Mouse (Mus musculus): ENCODE measurements at regions not wholly inside any gene's neighbourhood (a gene's known extent, or its start where the extent isn't known, plus 50 kb on each side); places are given as distances from the start of the nearest gene placed in this dataset.

- ATAC-seq = no peak
- Histone ChIP-seq H3K4me1 (no peaks in the 10 kb centered on the region), H3K4me2 (no peak overlapping the region), H3K9me3 (replicated peaks) (no peaks in the 10 kb centered on the region), H3K27ac (no peak overlapping the region), H3K36me3 (ENCODE audit: poor library complexity, severe bottlenecking) (no peaks in the 10 kb centered on the region), H3K9ac (no peak overlapping the region), H3K27me3 (no peaks in the 10 kb centered on the region), H3K4me3 (no peak overlapping the region)
- 88% methylated on average over 2 of the region's 2 CpGs for WGBS
Measured at GRCm38 (mm10) chr15:93091396-93091795, 183.6 kb downstream of the Gxylt1 start.

GRCm38 (mm10) chr15:93089347-93089746 is 185.6 kb downstream of the Gxylt1 start:
- no peak for ATAC-seq
- Histone ChIP-seq H3K4me2 (no peak overlapping the region), H3K27ac (peak overlapping the region; percentile 25; the same call in 1 of the 2 replicates), H3K27me3 (no peaks in the 10 kb centered on the region), H3K36me3 (ENCODE audit: poor library complexity, severe bottlenecking) (no peaks in the 10 kb centered on the region), H3K9ac (no peak overlapping the region), H3K4me1 (peaks cover 6% of the 10 kb centered on the region; the same call in 1 of the 2 replicates), H3K9me3 (replicated peaks) (no peaks in the 10 kb centered on the region), H3K4me3 (no peak overlapping the region)
- 32% methylated on average over 13 of the region's 13 CpGs for WGBS

- Histone ChIP-seq H3K9me3 (replicated peaks) (no peaks in the 10 kb centered on the region), H3K36me3 (ENCODE audit: poor library complexity, severe bottlenecking) (no peaks in the 10 kb centered on the region), H3K27me3 (no peaks in the 10 kb centered on the region), H3K4me2 (no peak overlapping the region), H3K27ac (no peak overlapping the region; the same call in 1 of the 2 replicates), H3K9ac (no peak overlapping the region), H3K4me1 (peaks cover 6% of the 10 kb centered on the region; the same call in 1 of the 2 replicates), H3K4me3 (no peak overlapping the region)
- peak; percentile 61 for ATAC-seq
- 40% methylated on average over 14 of the region's 14 CpGs for WGBS
Measured at GRCm38 (mm10) chr15:93084967-93085617, 189.9 kb downstream of the Gxylt1 start.

DNA sequence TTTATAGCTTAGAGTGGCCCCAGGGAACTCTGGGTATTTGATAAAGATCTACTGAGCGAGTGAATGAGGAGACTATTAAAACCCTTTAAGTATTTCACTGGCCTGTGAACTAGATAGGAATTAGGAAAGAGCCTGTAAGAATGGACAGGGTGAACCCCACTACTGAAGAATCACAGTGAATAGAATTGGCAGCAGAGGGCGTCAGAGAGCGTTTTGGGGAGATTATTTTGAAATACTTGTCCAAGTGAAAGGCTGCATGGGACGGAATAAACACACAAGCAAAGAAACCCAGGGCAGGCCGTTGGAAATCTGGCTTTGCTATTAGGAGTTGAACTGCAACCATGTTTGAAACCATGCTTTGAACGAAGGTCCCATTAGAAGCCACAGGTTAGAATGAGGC is 200.9 kb downstream of the Gxylt1 start:
- Histone ChIP-seq H3K27me3 (no peaks in the 10 kb centered on the region), H3K36me3 (ENCODE audit: poor library complexity, severe bottlenecking) (no peaks in the 10 kb centered on the region), H3K4me3 (no peak overlapping the region), H3K4me1 (no peaks in the 10 kb centered on the region), H3K27ac (no peak overlapping the region), H3K4me2 (no peak overlapping the region), H3K9ac (no peak overlapping the region), H3K9me3 (replicated peaks) (no peaks in the 10 kb centered on the region)
- WGBS = 64% methylated on average over 6 of the region's 6 CpGs
- no peak for ATAC-seq

DNA sequence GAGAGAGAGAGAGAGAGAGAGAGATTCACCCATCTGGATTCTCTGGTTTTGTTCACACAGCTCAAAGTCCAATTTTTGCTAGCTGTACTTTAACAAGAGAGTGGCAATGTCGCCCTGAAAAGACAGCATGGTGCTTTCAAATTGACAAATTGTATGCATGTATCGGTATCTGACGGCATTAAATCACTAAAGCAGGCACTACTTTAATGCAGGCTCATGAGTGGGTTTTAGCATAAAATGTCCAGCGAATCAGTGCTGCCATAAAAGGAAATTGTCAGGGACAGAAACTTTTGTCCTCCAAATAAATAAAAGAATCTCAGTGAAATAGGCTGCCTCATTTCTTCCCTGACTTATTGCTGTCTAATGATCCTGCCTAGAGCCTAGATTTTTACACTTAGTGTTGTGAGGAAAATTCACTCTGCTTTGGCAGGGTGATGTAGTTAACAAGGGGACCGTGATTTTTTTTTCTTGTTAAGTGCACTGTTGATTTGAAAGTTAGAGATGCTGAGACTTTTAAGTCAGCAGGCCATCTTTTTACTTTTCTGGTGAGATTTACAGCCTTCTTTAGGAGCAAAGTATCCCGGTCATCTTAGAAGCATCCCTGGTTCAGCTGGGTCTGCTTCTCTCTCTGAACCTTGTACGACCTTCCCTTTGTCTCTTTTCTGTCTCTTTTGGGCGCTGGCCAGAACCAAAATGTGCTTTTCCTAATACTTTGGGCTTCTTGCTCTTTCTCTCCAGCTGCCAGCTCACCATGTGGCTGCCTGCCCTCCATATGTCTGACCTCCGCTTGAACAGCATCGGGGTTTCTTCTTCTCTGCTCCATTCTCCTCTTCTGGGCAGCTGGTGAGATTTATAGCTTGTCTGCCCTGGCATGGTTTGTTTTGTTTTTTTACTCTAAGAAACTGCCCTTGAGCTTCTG is 212.5 kb downstream of the Gxylt1 start:
- H3K4me1 ChIP-seq = peaks cover 11% of the 10 kb centered on the region; the same call in 1 of the 2 replicates
- H3K9ac ChIP-seq = no peak overlapping the region
- no peaks in the 10 kb centered on the region for H3K36me3 ChIP-seq (ENCODE audit: poor library complexity, severe bottlenecking)
- H3K4me3 ChIP-seq = no peak overlapping the region
- peak overlapping the region; percentile 7; the same call in 1 of the 2 replicates for H3K27ac ChIP-seq
- no peaks in the 10 kb centered on the region for H3K27me3 ChIP-seq
- no peaks in the 10 kb centered on the region for H3K9me3 ChIP-seq (replicated peaks)
- ATAC-seq = peak; percentile 41; the same call in 1 of the 2 replicates
- WGBS = 59% methylated on average over 10 of the region's 10 CpGs
- H3K4me2 ChIP-seq = no peak overlapping the region

- WGBS = 90% methylated on average over 3 of the region's 3 CpGs
- Histone ChIP-seq H3K4me3 (no peak overlapping the region), H3K4me2 (no peak overlapping the region), H3K9me3 (replicated peaks) (no peaks in the 10 kb centered on the region; the same call in 1 of the 2 replicates), H3K27ac (no peak overlapping the region), H3K27me3 (no peaks in the 10 kb centered on the region), H3K9ac (no peak overlapping the region), H3K36me3 (ENCODE audit: poor library complexity, severe bottlenecking) (no peaks in the 10 kb centered on the region), H3K4me1 (no peaks in the 10 kb centered on the region)
- no peak for ATAC-seq
Measured at GRCm38 (mm10) chr15:93053471-93053870, 221.5 kb downstream of the Gxylt1 start.

DNA sequence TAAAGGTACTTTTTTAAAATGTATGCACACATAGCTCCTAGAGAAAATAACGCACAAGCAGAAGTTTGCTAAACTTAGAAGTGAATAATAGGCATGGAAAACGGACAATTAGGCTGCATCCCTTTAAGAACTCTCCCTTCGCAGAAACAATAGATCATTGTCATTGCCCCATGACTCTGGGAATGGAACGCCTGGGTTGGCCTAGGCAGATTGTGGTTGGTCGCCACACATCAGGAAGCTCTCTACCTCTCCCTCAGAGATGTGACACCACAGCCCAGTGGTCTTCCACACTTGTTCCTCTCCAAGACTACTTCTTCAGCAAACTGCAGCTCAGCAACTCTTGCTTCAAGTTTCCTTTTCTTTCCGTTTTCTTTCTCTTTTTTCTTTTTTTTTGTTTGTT is 247.8 kb downstream of the Gxylt1 start:
- no peak overlapping the region for H3K9ac ChIP-seq
- no peaks in the 10 kb centered on the region for H3K9me3 ChIP-seq (replicated peaks)
- 37% methylated on average over 6 of the region's 6 CpGs for WGBS
- no peak overlapping the region for H3K27ac ChIP-seq
- H3K36me3 ChIP-seq (ENCODE audit: poor library complexity, severe bottlenecking) = no peaks in the 10 kb centered on the region
- no peaks in the 10 kb centered on the region for H3K4me1 ChIP-seq
- H3K4me3 ChIP-seq = no peak overlapping the region
- no peaks in the 10 kb centered on the region for H3K27me3 ChIP-seq
- H3K4me2 ChIP-seq = no peak overlapping the region
- ATAC-seq = no peak

- no peak overlapping the region for H3K9ac ChIP-seq
- ATAC-seq = no peak
- 75% methylated on average over 11 of the region's 11 CpGs for WGBS
- no peaks in the 10 kb centered on the region for H3K36me3 ChIP-seq (ENCODE audit: poor library complexity, severe bottlenecking)
- no peaks in the 10 kb centered on the region for H3K9me3 ChIP-seq (replicated peaks)
- no peaks in the 10 kb centered on the region for H3K4me1 ChIP-seq
- no peak overlapping the region for H3K4me2 ChIP-seq
- H3K27me3 ChIP-seq = no peaks in the 10 kb centered on the region
- no peak overlapping the region for H3K4me3 ChIP-seq
- H3K27ac ChIP-seq = no peak overlapping the region
Measured at GRCm38 (mm10) chr15:93026456-93027078, 248.4 kb downstream of the Gxylt1 start.

DNA sequence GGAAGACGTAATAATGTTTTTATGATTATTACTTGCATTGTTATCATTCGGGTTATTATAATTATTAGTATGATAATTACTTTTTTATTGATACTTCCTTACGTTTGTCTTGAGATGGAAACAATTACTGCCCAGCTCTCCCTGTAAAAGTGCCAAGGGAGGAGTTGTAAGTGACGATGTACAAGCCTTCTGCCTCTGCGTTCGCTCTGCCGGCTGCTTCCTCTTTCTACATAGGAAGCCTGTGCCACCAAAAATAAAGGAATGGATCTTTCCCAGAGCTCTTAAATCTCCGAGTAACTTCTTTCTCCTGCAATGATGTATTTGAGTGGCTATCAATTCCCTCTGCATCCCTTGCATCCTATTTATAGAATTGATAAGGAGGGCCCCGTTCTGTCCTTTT is 249.2 kb downstream of the Gxylt1 start:
- H3K27ac ChIP-seq = no peak overlapping the region
- no peaks in the 10 kb centered on the region for H3K4me1 ChIP-seq
- no peaks in the 10 kb centered on the region for H3K27me3 ChIP-seq
- no peak for ATAC-seq
- no peak overlapping the region for H3K4me3 ChIP-seq
- no peaks in the 10 kb centered on the region for H3K36me3 ChIP-seq (ENCODE audit: poor library complexity, severe bottlenecking)
- H3K9ac ChIP-seq = no peak overlapping the region
- no peak overlapping the region for H3K4me2 ChIP-seq
- H3K9me3 ChIP-seq (replicated peaks) = no peaks in the 10 kb centered on the region
- 87% methylated on average over 9 of the region's 9 CpGs for WGBS

DNA sequence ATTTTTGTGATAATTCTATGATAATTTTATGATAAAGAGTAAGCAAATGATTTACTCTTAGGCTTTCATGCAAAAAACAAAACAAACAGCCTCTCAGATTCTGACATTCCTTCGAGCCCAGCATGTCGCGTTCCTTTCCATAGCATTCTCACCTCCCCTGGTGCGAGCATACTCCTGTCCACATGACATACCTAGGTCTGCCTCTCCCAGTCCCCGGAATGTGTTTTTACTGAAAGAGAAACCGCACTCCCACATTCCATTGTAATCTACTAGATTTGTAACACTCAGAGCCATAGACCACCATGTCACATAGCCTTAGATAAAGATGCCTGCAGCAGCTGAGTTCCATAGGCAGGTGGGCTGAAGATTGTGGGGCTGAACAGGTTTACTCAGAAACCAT is 250.8 kb downstream of the Gxylt1 start:
- Histone ChIP-seq H3K36me3 (ENCODE audit: poor library complexity, severe bottlenecking) (no peaks in the 10 kb centered on the region), H3K9me3 (replicated peaks) (no peaks in the 10 kb centered on the region), H3K9ac (no peak overlapping the region), H3K4me1 (no peaks in the 10 kb centered on the region), H3K4me2 (no peak overlapping the region), H3K27me3 (no peaks in the 10 kb centered on the region), H3K4me3 (no peak overlapping the region), H3K27ac (no peak overlapping the region)
- WGBS = 88% methylated on average over 6 of the region's 6 CpGs
- no peak for ATAC-seq

GRCm38 (mm10) chr15:93011166-93011565 is 263.8 kb downstream of the Gxylt1 start:
- H3K27ac ChIP-seq = no peak overlapping the region
- 36% methylated on average over 5 of the region's 5 CpGs for WGBS
- H3K9me3 ChIP-seq (replicated peaks) = no peaks in the 10 kb centered on the region
- H3K9ac ChIP-seq = no peak overlapping the region
- no peak overlapping the region for H3K4me2 ChIP-seq
- H3K4me3 ChIP-seq = no peak overlapping the region
- H3K36me3 ChIP-seq (ENCODE audit: poor library complexity, severe bottlenecking) = no peaks in the 10 kb centered on the region
- peaks cover 18% of the 10 kb centered on the region for H3K4me1 ChIP-seq
- no peak for ATAC-seq
- H3K27me3 ChIP-seq = no peaks in the 10 kb centered on the region

DNA sequence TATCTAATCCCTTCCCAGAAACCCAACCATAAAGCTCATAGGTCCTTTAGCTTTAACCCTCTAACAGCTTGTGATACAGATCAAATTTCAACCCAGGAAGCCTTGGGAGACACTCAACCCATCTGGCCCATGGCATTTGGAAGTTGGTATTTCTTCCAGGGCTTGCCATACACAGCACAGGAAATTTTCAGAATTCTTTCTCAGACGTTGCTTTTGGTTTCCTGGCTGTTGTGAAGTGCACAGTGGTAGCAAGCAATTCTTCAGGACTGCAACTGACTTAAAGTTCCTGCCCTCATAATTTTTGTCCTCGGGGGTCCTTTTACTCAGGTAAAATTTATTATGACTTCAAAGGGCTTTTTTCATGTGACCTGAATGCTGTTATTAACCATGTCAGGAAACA is 264.4 kb downstream of the Gxylt1 start:
- H3K36me3 ChIP-seq (ENCODE audit: poor library complexity, severe bottlenecking) = no peaks in the 10 kb centered on the region
- no peak overlapping the region for H3K27ac ChIP-seq
- no peaks in the 10 kb centered on the region for H3K27me3 ChIP-seq
- H3K4me2 ChIP-seq = no peak overlapping the region
- no peak overlapping the region for H3K4me3 ChIP-seq
- H3K4me1 ChIP-seq = peaks cover 18% of the 10 kb centered on the region
- no peak for ATAC-seq
- H3K9ac ChIP-seq = no peak overlapping the region
- 58% methylated on average over 2 of the region's 2 CpGs for whole genome bisulfite sequencing
- H3K9me3 ChIP-seq (replicated peaks) = no peaks in the 10 kb centered on the region

Data from forebrain, embryonic 13.5 days (tissue).